Mouse (Mus musculus): ENCODE results near the gene Hipk3.

GRCm38 (mm10) chr2:104493951-104494800 is at the start of gene Hipk3:
- peak; percentile 23; the same call in 1 of the 2 replicates for TF ChIP-seq CTCF (IDR thresholded peaks at IDR 0.05; ENCODE audit: control insufficient read depth, insufficient read depth, insufficient replicate concordance, low read depth, low read length)
- TF ChIP-seq POLR2A (IDR thresholded peaks at IDR 0.05; ENCODE audit: control insufficient read depth, low read depth, low read length), result no peak
